Mouse (Mus musculus) neutrophil, adult 5-6 weeks (primary cell): ENCODE measurements around the gene Swsap1. TPM values are rescaled to one million over a fixed set of nuclear protein-coding genes. Genes with fewer than 3 reads are reported as not detected.

Experiments used
- ATAC-seq: fragments of 151-379, 151-347 bp; 2 replicates; pipeline ENCODE4 v1.8.0; 2017; ENCODE audit warnings: mild to moderate bottlenecking, moderate TSS enrichment; ENCODE audit not compliant: insufficient number of reproducible peaks, poor library complexity, low FRiP score, severe bottlenecking; ENCODE audit errors: extremely low read depth
- total RNA-seq: library from RNA; stranded (forward); fragments of 200-1000 nt; gene quantifications from 2 replicates; pipeline ENCODE4 v1.2.3, GENCODE M21; 2017

Gene Swsap1
- total RNA-seq, 1 experiment from 2014 or later, result 3.1 TPM

GRCm38 (mm10) chr9:21960135-21960534, 4.6 kb downstream of the Swsap1 start:
- no peak for ATAC-seq

DNA sequence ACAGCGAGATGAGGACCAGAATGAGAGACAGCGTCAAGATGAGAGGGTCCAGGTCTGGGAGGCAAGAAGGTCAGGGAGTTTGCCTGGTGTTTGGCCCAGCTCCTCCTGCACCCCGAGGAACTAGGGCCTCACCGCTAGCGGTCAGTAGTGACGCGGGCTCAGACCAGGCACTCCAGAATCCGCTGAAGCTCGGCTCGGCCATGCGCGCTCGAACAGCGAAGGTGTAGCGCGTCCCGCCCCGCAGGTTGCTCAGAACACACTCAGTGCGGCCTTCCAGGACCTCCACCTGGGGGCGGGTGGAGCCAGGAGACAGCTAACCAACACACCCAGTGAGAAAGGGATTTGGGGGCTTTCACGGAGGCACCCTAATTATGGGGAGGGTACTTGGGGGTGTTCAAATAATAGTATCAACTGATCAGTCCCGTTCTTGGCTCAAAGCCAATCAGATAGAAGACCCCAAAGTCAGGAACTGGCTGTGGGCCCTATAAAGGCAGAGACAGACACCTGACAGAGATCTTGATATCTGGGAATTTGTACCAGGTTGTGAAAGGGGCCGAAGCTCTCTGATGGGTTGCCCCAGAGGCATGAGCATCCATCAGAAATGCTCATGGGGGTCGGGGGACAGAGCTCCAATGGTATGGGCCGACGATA, 5.1 kb downstream of the Swsap1 start:
- ATAC-seq, result no peak

GRCm38 (mm10) chr9:21961366-21961980, 5.9 kb downstream of the Swsap1 start:
- no peak for ATAC-seq

- ATAC-seq, result no peak
These were observed 6.5 kb downstream of the Swsap1 start for GRCm38 (mm10) chr9:21962010-21962409.

DNA sequence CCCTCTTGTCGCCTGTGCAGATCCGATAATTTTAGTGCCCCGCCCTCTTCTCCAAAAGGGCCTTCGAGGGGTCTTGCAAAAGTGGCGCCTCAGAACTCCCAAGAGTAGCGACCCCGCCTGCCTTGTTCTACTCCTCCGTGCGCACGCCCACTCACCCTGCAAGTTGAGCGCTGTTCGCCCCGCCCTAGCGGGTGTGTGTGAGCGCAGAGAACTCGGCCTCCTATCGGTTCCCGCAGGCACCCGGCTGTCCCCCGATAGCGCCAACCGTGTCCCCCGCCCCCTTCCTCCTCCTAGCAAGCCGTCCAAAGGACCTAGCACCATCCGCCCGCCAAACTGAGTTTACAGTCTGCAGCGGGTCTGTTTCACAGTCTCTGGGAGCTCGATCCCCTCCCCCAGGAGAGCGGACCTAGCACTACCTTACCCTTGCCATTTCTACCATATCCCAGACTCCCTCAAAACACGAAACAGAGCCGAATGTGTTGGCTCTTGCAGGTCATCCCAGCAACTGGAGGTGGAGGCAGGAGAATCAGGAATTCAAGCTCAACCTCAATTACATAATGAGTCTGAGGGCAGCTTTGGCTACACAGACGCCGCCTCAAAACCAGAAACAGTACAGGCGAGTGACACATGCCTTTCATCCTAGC, 7.0 kb downstream of the Swsap1 start:
- no peak for ATAC-seq

GRCm38 (mm10) chr9:21963417-21963816, 7.9 kb downstream of the Swsap1 start, which contains the start of gene Epor:
Gene Epor (minus strand): TSS chr9:21963506.
- ATAC-seq, result no peak

GRCm38 (mm10) chr9:21968883-21969282, 13.3 kb downstream of the Swsap1 start:
- no peak for ATAC-seq

DNA sequence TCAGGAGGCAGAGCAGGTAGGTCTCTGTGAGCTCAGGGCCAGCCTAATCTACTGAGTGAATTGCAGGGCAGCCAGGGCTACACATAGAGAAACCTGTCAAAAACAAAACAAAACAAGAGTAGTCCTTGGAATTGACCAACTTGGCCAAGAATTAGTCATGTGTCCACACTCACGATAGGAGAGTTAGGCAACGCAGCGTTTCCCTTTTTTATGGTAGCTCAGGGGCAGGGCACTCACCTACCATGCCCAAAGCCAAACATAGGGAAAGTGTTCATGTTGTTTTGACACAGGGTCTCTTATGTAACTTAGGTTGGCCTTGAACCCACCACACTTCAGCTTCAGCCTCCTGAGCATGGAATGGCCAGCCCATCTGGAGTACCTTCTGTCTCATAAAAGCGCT, 13.7 kb downstream of the Swsap1 start:
- ATAC-seq, result no peak

DNA sequence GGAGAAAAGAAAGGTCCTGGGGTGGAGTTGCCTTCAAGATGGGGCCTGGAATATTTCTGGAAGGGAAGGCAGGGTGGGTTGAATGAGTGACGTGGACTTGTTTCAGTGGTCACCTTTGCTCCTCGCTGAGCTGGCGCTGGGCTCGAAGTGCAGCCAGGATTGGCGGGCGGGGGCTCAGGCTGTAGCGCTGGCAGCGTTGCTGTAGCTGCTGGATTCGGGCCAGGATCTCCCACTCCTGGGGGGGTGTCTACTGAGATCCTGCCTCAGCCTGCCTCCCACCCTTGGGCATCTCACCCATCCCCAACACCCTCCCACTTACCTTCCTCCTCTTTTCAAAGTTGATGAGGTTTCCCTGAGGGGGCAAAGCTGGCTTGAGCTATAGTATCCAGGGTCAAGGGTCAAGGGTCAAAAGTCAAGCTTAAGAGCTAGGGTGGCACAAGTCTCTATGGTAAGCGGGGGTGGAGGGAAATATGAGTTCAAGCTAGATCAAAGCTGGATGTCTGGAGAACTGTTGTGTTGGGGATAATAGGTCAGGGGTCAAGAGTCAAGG, 21.1 kb downstream of the Swsap1 start:
- ATAC-seq, result no peak

DNA sequence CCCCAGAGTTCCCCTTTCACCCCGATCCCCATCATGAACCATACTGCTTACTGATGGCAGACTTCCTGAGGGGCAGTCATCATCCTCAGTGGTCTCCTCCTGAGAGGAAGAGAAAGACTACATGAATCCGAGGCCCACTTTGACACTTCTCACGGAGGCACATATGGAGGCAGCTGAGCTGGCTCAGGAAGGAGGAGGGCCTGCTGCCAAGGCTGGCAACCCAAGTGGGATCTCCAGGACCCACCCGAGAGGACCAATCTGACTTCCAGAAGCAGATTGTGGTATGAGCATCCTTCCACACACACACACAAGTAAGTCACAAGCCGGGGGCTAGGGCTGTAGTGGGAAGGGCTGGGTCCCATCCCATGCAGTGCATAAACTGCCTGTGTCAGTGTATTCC, 21.8 kb downstream of the Swsap1 start:
- ATAC-seq, result no peak

DNA sequence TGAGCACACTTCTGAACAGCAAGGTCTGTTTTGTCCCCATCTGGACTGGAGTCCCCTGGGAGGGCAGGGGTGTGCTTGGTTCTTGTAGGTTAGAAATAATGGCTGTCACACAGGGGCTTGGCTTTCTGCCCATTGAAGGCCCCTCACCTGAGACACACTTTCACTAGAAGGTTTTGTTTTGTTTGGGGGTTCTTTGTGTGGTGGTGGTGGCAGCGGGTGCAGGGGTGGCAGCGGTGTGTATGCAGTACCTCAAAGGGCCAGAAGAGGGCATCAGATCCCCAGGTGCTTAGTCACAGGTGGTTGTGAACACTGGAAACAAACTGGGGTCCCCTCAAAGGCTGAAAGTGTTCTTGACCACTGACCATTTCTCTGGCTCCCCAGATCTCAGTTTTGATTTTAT, 22.4 kb downstream of the Swsap1 start:
- ATAC-seq, result peak; percentile 37; the same call in 1 of the 2 replicates

- ATAC-seq, result no peak
These were observed 23.0 kb downstream of the Swsap1 start for GRCm38 (mm10) chr9:21978398-21979128.

DNA sequence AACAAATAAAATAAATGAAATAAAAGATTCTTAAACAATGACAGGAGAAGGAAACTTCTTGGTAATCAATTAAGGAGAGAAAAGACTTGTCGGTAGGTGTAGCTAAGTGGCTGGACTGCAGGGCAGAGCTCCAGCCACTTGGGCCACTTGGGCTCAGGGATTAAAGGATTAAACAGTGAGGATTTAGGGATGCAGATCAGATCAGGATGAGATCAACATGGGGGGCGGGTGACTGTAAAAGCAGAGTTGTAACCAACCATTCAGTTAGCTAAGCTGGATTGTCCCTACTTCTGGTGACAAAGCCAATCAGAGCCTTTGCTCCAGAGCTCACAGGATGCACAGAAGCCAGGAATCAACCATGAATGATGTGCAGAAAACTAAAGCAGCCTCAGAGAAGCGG, 28.4 kb downstream of the Swsap1 start:
- no peak for ATAC-seq

- ATAC-seq, result no peak
These were observed 32.2 kb downstream of the Swsap1 start for GRCm38 (mm10) chr9:21987592-21988342.

- peak; percentile 21; the same call in 1 of the 2 replicates for ATAC-seq
These were observed 33.0 kb downstream of the Swsap1 start for GRCm38 (mm10) chr9:21988421-21989101.

DNA sequence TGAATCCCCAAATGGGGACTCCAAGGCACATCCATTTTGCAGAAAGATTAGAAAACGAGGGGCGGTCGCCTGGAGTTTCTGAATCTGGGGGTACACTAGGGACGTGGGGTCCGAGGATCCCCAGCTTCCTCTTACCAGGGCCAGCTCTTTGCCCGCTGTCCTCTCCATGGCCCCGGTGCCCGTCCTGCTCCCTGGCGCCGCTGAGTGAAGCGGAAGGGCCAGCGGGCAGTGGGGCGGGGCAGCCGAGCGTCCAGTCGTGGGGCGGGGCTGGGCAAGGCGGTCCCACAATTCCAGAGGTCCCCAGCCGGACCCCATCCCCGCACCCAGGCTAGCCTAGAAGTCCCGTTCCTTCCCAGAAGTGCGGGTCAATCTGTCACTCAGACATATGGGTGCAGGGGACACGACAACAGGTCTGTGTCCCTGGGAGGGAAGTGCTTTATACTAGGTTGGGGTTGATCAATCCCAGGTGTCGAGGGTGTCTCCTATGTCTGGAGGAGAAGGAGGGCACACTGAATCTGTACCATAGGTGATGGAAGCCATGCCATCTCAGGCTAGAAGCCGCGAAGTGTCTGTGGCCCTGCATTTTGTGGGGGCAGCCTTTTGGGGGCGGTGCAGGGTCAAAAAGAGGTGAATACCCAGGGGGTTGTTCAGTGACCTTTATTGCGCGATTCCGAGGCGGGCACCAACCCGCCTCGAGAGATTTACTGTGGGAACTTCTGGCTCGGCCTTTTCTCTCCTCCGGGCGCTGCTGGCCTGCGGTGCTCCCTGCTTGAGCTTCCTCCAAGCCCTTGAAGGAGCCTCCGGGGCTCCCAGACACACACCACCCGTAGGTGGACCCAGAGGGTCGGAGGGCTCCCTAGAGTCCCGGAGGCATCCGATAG, 33.9 kb downstream of the Swsap1 start, which contains the start of gene Rgl3:
Gene Rgl3 (minus strand): TSS at position 217 of the 881 bp plus-strand sequence.
- ATAC-seq, result no peak

- ATAC-seq, result no peak
These were observed 36.7 kb downstream of the Swsap1 start for GRCm38 (mm10) chr9:21992227-21992626.
